Mouse (Mus musculus): ENCODE results near the gene Tppp3.

The Tppp3 gene

GRCm38 (mm10) chr8:105471314-105472015 is at the start of gene Tppp3:
TSS of gene Tppp3 (minus strand) at chr8:105471526.
- DNase-seq (ENCODE audit: low spot score): no peak

GRCm38 (mm10) chr8:105521061-105521460 is 49.7 kb upstream of the Tppp3 start:
- DNase-seq (ENCODE audit: low spot score): no peak

- no peak for DNase-seq (ENCODE audit: low spot score)
These were observed 49.2 kb upstream of the Tppp3 start for GRCm38 (mm10) chr8:105520521-105520920.

GRCm38 (mm10) chr8:105519591-105519990 is 48.3 kb upstream of the Tppp3 start:
- no peak for DNase-seq (ENCODE audit: low spot score)

GRCm38 (mm10) chr8:105518436-105519313 is 47.3 kb upstream of the Tppp3 start, which contains the start of gene Hsd11b2:
TSS of gene Hsd11b2 (plus strand) at chr8:105518755.
- DNase-seq (ENCODE audit: low spot score): no peak

GRCm38 (mm10) chr8:105517346-105517745 is 46.0 kb upstream of the Tppp3 start:
- no peak for DNase-seq (ENCODE audit: low spot score)

- DNase-seq (ENCODE audit: low spot score): peak; percentile 91
These were observed 44.8 kb upstream of the Tppp3 start for GRCm38 (mm10) chr8:105516018-105516645.

GRCm38 (mm10) chr8:105514656-105515055 is 43.3 kb upstream of the Tppp3 start:
- DNase-seq (ENCODE audit: low spot score): peak; percentile 91

- peak; percentile 74 for DNase-seq (ENCODE audit: low spot score)
These were observed 42.9 kb upstream of the Tppp3 start for GRCm38 (mm10) chr8:105514194-105514593.

GRCm38 (mm10) chr8:105509997-105510735 is 38.8 kb upstream of the Tppp3 start:
- peak; percentile 62 for DNase-seq (ENCODE audit: low spot score)

- DNase-seq (ENCODE audit: low spot score): peak; percentile 52
These were observed 37.4 kb upstream of the Tppp3 start for GRCm38 (mm10) chr8:105508758-105509157.

- DNase-seq (ENCODE audit: low spot score): no peak
These were observed 35.7 kb upstream of the Tppp3 start for GRCm38 (mm10) chr8:105506977-105507376.

GRCm38 (mm10) chr8:105504617-105505016 is 33.3 kb upstream of the Tppp3 start:
- peak; percentile 53 for DNase-seq (ENCODE audit: low spot score)

GRCm38 (mm10) chr8:105499787-105500186 is 28.5 kb upstream of the Tppp3 start:
- DNase-seq (ENCODE audit: low spot score): no peak

- DNase-seq (ENCODE audit: low spot score): peak; percentile 88
These were observed 25.3 kb upstream of the Tppp3 start, which contains the start of gene Zdhhc1 for GRCm38 (mm10) chr8:105496439-105497180. TSS of gene Zdhhc1 (minus strand) at chr8:105496902.

GRCm38 (mm10) chr8:105495350-105496302 is 24.3 kb upstream of the Tppp3 start:
- peak; percentile 64 for DNase-seq (ENCODE audit: low spot score)

GRCm38 (mm10) chr8:105494566-105494965 is 23.2 kb upstream of the Tppp3 start:
- peak; percentile 69 for DNase-seq (ENCODE audit: low spot score)

GRCm38 (mm10) chr8:105493495-105493894 is 22.2 kb upstream of the Tppp3 start:
- DNase-seq (ENCODE audit: low spot score): no peak

GRCm38 (mm10) chr8:105489281-105489680 is 18.0 kb upstream of the Tppp3 start:
- DNase-seq (ENCODE audit: low spot score): no peak

GRCm38 (mm10) chr8:105488082-105488481 is 16.8 kb upstream of the Tppp3 start:
- DNase-seq (ENCODE audit: low spot score): peak; percentile 55

Measured in adipocyte (in vitro differentiated cells).